Mouse (Mus musculus): ENCODE measurements around the gene Nabp2. TPM values are rescaled to one million over a fixed set of nuclear protein-coding genes. Genes with fewer than 3 reads are reported as not detected.

The Nabp2 gene
- 100 to 1,000 TPM; 126 to 174 TPM for polyA plus RNA-seq (2012; fragmentation: generic; extraction: Trizol)

DNA sequence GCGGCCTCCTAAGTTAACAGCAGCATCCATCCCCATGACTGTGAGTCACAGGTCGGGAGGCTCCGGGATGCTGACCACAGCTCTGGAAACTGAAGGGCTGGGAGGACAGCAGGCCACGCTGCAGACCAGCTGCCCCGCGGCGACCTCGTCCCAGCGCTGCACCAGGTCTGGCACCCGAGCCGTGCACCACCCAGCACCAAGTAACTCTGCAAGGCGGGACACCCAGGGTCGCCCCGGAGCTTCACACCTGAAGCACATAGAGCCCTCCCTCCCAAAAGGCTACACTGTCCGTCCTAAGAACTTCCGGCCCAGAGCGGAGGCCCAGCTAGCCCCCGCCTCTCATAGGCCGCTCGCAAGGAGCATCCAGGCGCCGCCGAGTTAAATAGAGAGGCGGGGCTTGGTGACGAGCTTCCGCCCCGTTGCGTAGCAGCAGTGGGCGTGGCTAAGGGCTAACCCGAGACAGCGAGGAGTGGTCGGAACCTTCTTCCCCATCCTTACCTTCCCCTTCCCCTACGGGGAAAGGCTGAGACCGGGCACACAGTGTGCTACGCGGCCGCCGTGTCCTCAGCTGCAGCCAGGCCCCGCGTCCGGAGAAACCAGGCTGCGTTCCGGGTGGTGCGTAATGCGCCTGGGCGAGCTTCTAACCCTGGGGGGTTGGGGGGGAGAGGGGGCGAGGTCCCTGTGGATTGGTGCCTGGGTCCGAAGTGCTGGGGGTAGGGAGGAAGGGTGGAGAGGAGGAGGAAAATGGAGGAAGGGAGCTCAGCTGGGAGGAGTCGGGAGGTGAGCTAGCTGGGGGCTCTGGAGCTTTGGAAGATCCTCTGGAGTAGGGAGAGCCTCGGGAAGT is at the start of gene Nabp2, which contains the start of gene Rnf41:
TSS of gene Nabp2 (minus strand) at position 282 of the 844 bp plus-strand sequence.
TSS of gene Rnf41 (plus strand) at position 447 of the 844 bp plus-strand sequence.

DNA sequence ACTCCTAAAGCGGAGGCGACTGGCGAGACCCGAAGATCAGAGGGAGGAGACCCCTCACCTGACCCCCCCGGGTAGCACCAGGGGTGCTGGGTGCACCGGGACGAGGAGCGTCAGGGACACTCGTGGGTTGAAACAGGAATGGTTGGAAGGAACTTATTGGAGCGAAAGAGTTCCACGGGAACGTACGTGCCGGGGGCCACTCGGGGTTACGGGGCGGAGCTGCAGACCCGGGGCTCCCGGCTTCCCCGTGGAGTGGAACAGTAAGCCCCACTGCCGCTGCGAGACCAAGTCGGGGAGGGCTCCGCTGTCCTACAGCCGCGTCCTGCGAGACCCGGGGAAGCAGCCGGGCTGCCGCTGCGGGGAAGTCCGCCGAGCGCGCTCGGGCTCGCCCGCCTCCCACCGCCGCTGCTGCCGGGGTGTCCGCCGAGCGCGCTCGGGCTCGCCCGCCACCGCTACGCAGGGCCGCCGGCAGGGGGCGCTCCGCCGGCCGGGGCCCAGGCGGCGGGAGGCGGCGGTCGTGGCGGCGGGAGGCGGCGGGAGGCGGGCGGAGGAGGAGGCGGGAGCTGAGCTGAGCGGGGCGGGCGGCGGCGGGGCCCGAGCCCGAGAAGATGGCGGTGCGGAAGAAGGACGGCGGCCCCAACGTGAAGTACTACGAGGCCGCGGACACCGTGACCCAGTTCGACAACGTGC is 47.6 kb upstream of the Nabp2 start, which contains the start of gene Smarcc2:
TSS of gene Smarcc2 (plus strand) at position 530 of the 690 bp plus-strand sequence.

DNA sequence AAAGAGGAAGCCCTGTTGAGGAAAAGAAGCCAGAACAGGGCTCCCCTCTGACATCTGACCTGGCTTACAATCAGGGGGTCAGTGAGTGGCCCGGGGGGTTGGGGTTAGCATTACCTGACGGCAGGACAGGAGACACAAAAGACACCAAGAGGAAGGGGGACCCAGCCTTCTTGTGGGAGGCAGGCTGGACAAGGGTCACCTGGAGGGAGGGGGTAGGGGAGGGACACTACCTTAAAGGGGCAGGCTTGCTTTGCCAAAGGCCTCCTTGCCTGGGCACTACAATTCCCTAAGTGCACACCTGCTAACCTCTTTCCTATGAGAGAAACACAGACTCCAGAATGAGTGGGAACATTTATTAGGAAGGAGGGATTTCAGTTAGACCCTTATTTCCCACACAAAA is 10.2 kb downstream of the Nabp2 start, which contains the start of gene Slc39a5:
TSS of gene Slc39a5 (minus strand) at position 174 of the 400 bp plus-strand sequence.

DNA sequence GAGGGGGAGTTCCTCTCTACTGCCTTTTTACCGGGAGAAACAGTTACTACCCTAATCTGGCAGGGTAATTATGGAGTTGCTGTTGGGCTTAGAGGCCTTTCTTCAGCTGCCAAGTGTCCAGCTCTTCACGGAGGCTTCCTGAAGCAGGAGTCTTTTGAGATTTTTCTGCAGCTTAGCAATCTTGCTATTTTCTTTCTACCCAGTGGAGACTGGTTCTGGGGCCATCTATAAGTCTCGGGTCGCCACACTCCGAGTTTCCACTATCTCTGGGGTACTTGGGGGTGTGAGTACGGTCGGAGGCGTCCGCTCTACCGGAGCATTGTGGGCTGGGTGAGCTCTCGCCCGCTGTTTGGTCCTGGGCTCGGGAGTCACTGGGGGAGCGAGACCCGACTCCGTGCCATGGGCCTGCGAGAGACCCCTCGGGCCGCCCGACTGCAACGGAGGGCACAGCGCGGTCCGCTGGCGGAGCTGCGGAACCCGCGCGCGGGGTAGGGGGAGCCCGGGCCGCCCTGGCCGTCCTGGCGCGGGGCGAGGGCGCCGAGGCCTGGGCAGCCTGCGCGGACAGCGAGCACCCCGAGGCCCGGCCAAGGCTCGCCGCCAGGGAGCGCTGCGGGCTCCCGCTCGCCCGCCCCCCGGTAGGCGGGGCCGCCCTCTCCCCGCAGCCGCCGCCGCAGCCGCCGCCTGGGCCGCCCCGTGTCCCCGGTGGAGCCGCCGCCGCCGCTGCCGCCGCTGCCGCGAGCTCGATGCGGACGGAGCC is 34.7 kb downstream of the Nabp2 start, which contains the start of gene Ankrd52:
TSS of gene Ankrd52 (plus strand) at position 661 of the 757 bp plus-strand sequence.

DNA sequence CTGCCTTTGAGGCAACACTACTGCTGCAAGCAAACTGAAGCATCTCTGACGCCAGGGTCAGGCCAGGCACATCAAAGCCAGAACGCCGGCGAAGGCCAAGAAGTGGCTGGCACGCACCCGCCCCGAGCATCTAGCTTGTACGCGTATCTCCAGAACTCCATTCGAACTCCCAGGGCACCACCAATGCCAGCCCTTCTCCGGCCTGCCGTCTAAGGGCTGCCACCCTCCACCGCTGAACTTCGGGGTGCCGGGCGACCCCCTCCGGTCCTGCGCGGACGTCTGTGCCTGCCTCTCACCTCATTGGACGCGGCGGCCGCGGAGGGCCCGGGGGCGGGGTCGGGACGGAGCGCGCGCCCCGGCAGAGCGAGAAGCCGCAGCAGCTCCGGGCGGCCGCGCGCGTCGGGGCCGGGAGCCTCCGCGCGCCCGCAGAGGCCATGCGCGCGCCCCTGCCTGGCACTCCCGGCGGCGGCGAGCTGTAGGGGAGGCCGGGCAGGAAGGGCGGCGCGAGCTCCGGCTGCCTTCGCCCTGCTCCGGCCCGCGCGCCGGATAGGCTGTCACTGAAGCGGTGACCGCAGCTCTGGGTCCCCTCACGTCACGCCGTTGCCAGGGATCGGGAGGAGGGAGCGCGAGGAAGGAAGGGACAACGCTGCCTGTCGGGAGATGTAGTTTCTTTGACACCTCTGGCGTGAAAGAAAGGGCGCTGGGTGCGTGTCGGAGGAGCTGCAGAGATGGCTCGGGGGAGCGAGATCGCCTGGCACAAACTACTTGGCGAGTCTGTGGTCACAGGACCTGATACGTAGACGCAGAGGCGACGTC is 42.7 kb downstream of the Nabp2 start, which contains the start of gene Coq10a:
TSS of gene Coq10a (minus strand) at position 596 of the 816 bp plus-strand sequence.

Other genes with a start within 250 kb of the Nabp2 start
- 100 to 1,000 TPM in 1 of 2 experiments, 10 to 100 TPM in 1; 52.3 to 119 TPM for gene Rbms2, start 231.2 kb downstream of the Nabp2 start, polyA plus RNA-seq (2012; fragmentation: generic; extraction: Trizol)
- 1 to 10 TPM; 3.1 to 3.2 TPM for gene Gls2, start 217.0 kb downstream of the Nabp2 start, polyA plus RNA-seq (2012; fragmentation: generic; extraction: Trizol)
- 10 to 100 TPM in 1 of 2 experiments, 1 to 10 TPM in 1; 6.2 to 11.1 TPM for gene Spryd4, start 199.7 kb downstream of the Nabp2 start, polyA plus RNA-seq (2012; fragmentation: generic; extraction: Trizol)
- not detected for gene Mip, start 185.7 kb downstream of the Nabp2 start, polyA plus RNA-seq (2012; fragmentation: generic; extraction: Trizol)
- gene Timeless, start 179.4 kb downstream of the Nabp2 start, polyA plus RNA-seq (2012; fragmentation: generic; extraction: Trizol): 10 to 100 TPM in 1 of 2 experiments, 1 to 10 TPM in 1; 7.9 to 10.5 TPM
- gene Apon, start 157.4 kb downstream of the Nabp2 start, polyA plus RNA-seq (2012; fragmentation: generic; extraction: Trizol): under 1 TPM; 0.15 to 0.21 TPM
- not detected for gene Apof, start 142.8 kb downstream of the Nabp2 start, polyA plus RNA-seq (2012; fragmentation: generic; extraction: Trizol)
- gene Stat2, start 140.9 kb downstream of the Nabp2 start, polyA plus RNA-seq (2012; fragmentation: generic; extraction: Trizol): 10 to 100 TPM in 1 of 2 experiments, 1 to 10 TPM in 1; 1.4 to 16.2 TPM
- not detected for gene Il23a, start 112.7 kb downstream of the Nabp2 start, polyA plus RNA-seq (2012; fragmentation: generic; extraction: Trizol)
- gene Pan2, start 108.2 kb downstream of the Nabp2 start, polyA plus RNA-seq (2012; fragmentation: generic; extraction: Trizol): 10 to 100 TPM in 1 of 2 experiments, 1 to 10 TPM in 1; 1.8 to 14.3 TPM
- gene Cnpy2, start 89.0 kb downstream of the Nabp2 start, polyA plus RNA-seq (2012; fragmentation: generic; extraction: Trizol): 100 to 1,000 TPM in 1 of 2 experiments, 10 to 100 TPM in 1; 94.1 to 341 TPM
- gene Cs, start 73.8 kb downstream of the Nabp2 start, polyA plus RNA-seq (2012; fragmentation: generic; extraction: Trizol): 100 to 1,000 TPM; 126 to 134 TPM
- gene Coq10a, start 42.5 kb downstream of the Nabp2 start, polyA plus RNA-seq (2012; fragmentation: generic; extraction: Trizol): 10 to 100 TPM; 14.3 to 38.1 TPM
- gene Ankrd52, start 34.4 kb downstream of the Nabp2 start, polyA plus RNA-seq (2012; fragmentation: generic; extraction: Trizol): 10 to 100 TPM in 1 of 2 experiments, 1 to 10 TPM in 1; 3.8 to 14.4 TPM
- gene Slc39a5, start 10.3 kb downstream of the Nabp2 start, polyA plus RNA-seq (2012; fragmentation: generic; extraction: Trizol): under 1 TPM in 1 of 2 experiments, not detected in 1; 0.08 TPM
- gene Rnf41, start 165 bp upstream of the Nabp2 start, polyA plus RNA-seq (2012; fragmentation: generic; extraction: Trizol): 10 to 100 TPM; 15.9 to 29.8 TPM
- gene Smarcc2, start 47.8 kb upstream of the Nabp2 start, polyA plus RNA-seq (2012; fragmentation: generic; extraction: Trizol): 100 to 1,000 TPM in 1 of 2 experiments, 10 to 100 TPM in 1; 20.1 to 111 TPM
- gene Myl6, start 82.7 kb upstream of the Nabp2 start, polyA plus RNA-seq (2012; fragmentation: generic; extraction: Trizol): 1,000 to 10,000 TPM; 2,019 to 2,698 TPM
- gene Myl6b, start 87.2 kb upstream of the Nabp2 start, polyA plus RNA-seq (2012; fragmentation: generic; extraction: Trizol): 10 to 100 TPM in 1 of 2 experiments, 1 to 10 TPM in 1; 8.1 to 11.2 TPM
- 10 to 100 TPM; 15.5 to 43.1 TPM for gene Esyt1, start 114.4 kb upstream of the Nabp2 start, polyA plus RNA-seq (2012; fragmentation: generic; extraction: Trizol)
- 10 to 100 TPM in 1 of 2 experiments, 1 to 10 TPM in 1; 8.7 to 13.7 TPM for gene Zc3h10, start 136.3 kb upstream of the Nabp2 start, polyA plus RNA-seq (2012; fragmentation: generic; extraction: Trizol)
- over 10,000 TPM; 19,565 to 33,335 TPM for gene Rpl41, start 137.8 kb upstream of the Nabp2 start, polyA plus RNA-seq (2012; fragmentation: generic; extraction: Trizol)
- 100 to 1,000 TPM in 1 of 2 experiments, 10 to 100 TPM in 1; 89.5 to 139 TPM for gene Pa2g4, start 154.5 kb upstream of the Nabp2 start, polyA plus RNA-seq (2012; fragmentation: generic; extraction: Trizol)
- gene Erbb3, start 178.2 kb upstream of the Nabp2 start, polyA plus RNA-seq (2012; fragmentation: generic; extraction: Trizol): under 1 TPM; 0.20 to 0.24 TPM
- 1,000 to 10,000 TPM; 3,269 to 4,877 TPM for gene Rps26, start 215.3 kb upstream of the Nabp2 start, polyA plus RNA-seq (2012; fragmentation: generic; extraction: Trizol)
- gene Ikzf4, start 234.5 kb upstream of the Nabp2 start, polyA plus RNA-seq (2012; fragmentation: generic; extraction: Trizol): under 1 TPM in 1 of 2 experiments, not detected in 1; 0.07 TPM

Data from C3H10T1/2 (cell line).